Mouse (Mus musculus): ENCODE measurements at regions not wholly inside any gene's neighbourhood (a gene's known extent, or its start where the extent isn't known, plus 50 kb on each side); places are given as distances from the start of the nearest gene placed in this dataset.

- no peak overlapping the region for H3K27ac ChIP-seq (ENCODE audit: low read depth, low read length)
- H3K4me3 ChIP-seq (ENCODE audit: low read depth, low read length): no peak overlapping the region
- H3K9ac ChIP-seq (replicated peaks; ENCODE audit: low read depth, low read length): no peak overlapping the region
- WGBS: 58% methylated on average over 5 of the region's 5 CpGs
- H3K4me2 ChIP-seq (ENCODE audit: low read depth, low read length): no peak overlapping the region
- no peaks in the 10 kb centered on the region for H3K9me3 ChIP-seq (ENCODE audit: control insufficient read depth, low read length)
- H3K36me3 ChIP-seq (ENCODE audit: control insufficient read depth, insufficient read depth, low read length): no peaks in the 10 kb centered on the region
- no peak for ATAC-seq (ENCODE audit: low read depth)
- H3K27me3 ChIP-seq (ENCODE audit: control insufficient read depth, insufficient read depth, low read length): no peaks in the 10 kb centered on the region
- no peaks in the 10 kb centered on the region for H3K4me1 ChIP-seq (ENCODE audit: control insufficient read depth, insufficient read depth, low read length)
Observed at GRCm38 (mm10) chr7:113156366-113156765, 50.9 kb upstream of the Arntl start.

GRCm38 (mm10) chr7:113156861-113157747 is 50.2 kb upstream of the Arntl start:
- Histone ChIP-seq H3K4me3 (ENCODE audit: low read depth, low read length) (no peak overlapping the region), H3K4me1 (ENCODE audit: control insufficient read depth, insufficient read depth, low read length) (no peaks in the 10 kb centered on the region), H3K9ac (replicated peaks; ENCODE audit: low read depth, low read length) (no peak overlapping the region), H3K9me3 (ENCODE audit: control insufficient read depth, low read length) (no peaks in the 10 kb centered on the region), H3K27ac (ENCODE audit: low read depth, low read length) (no peak overlapping the region), H3K27me3 (ENCODE audit: control insufficient read depth, insufficient read depth, low read length) (no peaks in the 10 kb centered on the region), H3K36me3 (ENCODE audit: control insufficient read depth, insufficient read depth, low read length) (no peaks in the 10 kb centered on the region), H3K4me2 (ENCODE audit: low read depth, low read length) (no peak overlapping the region)
- no peak for ATAC-seq (ENCODE audit: low read depth)
- WGBS: 66% methylated on average over 12 of the region's 12 CpGs

Measured in neural tube, embryonic 14.5 days (tissue).